Mouse (Mus musculus) limb, embryonic 10.5 days (tissue): ENCODE results near the gene Rpain. TPM values are rescaled to one million over a fixed set of nuclear protein-coding genes. Genes with fewer than 3 reads are reported as not detected.

Experiments used
- DNase-seq: peaks from one replicate; pipeline ENCODE4 v3.0.0-alpha.2; 2017; ENCODE audit warnings: low spot score
- H3K27ac ChIP-seq: fragments of 300-500 bp; sonication (generic); 2 replicates; pipeline ENCODE4 v1.5.1; 2016; ENCODE audit warnings: mild to moderate bottlenecking
- H3K27me3 ChIP-seq: fragments of 300-500 bp; sonication (generic); 2 replicates; pipeline ENCODE4 v1.6.1; 2016; ENCODE audit warnings: low read depth, mild to moderate bottlenecking; ENCODE audit not compliant: poor library complexity, severe bottlenecking
- H3K36me3 ChIP-seq: fragments of 300-500 bp; sonication (generic); 2 replicates; pipeline ENCODE4 v1.6.1; 2016; ENCODE audit warnings: mild to moderate bottlenecking, moderate library complexity
- H3K4me1 ChIP-seq: fragments of 300-500 bp; sonication (generic); 2 replicates; pipeline ENCODE4 v1.6.1; 2016
- H3K4me3 ChIP-seq: fragments of 300-500 bp; sonication (generic); 2 replicates; pipeline ENCODE4 v1.5.1; 2016; ENCODE audit warnings: mild to moderate bottlenecking, moderate library complexity
- H3K9me3 ChIP-seq: fragments of 300-500 bp; sonication (generic); replicated peaks from 2 replicates; pipeline ENCODE4 v1.6.1; 2016; ENCODE audit warnings: mild to moderate bottlenecking
- WGBS: fragments of 180-500 bp; shearing (Covaris S2); methylation state at CpG from one replicate; pipeline ENCODE4 v1.1.7; 2016; 5-methylcytosine and 5-hydroxymethylcytosine counted together
- polyA plus RNA-seq: library from polyadenylated mRNA; unstranded; fragments of >200 nt; fragmentation: Nextera tagmentation; extraction: Ambion mirVana; gene quantifications from 2 replicates; pipeline ENCODE4 v1.2.1, GENCODE M21; 2016

The Rpain gene
- polyA plus RNA-seq, 1 experiment from 2014 or later: 73.2 TPM

DNA sequence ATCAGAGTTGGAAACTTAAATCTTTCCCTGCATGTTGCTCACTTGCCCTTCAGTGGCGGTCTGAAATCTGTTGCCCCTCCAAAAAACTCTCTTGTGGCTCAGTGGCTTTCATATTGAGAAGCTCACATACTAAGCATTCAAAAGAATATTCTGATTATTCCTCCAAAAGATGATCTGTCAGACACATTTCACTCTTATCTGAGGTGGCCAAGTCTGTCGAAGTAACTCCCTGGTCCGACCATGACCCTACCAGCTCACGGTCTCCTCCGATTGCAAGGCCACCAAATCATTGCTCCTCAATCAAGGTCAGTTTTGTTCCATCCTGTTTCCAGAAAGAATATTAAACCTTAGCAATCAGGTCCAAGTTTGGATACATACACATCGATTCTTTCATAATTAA, 37.0 kb downstream of the Rpain start:
- Histone ChIP-seq H3K27me3 (no peaks in the 10 kb centered on the region), H3K9me3 (no peaks in the 10 kb centered on the region), H3K4me3 (no peak overlapping the region), H3K4me1 (peaks cover 13% of the 10 kb centered on the region), H3K36me3 (peaks cover 49% of the 10 kb centered on the region), H3K27ac (no peak overlapping the region)
- WGBS: 94% methylated on average over 6 of the region's 6 CpGs
- no peak for DNase-seq

- WGBS: 94% methylated on average over 7 of the region's 7 CpGs
- no peak overlapping the region for H3K4me3 ChIP-seq
- DNase-seq: no peak
- H3K27me3 ChIP-seq: no peaks in the 10 kb centered on the region
- H3K36me3 ChIP-seq: peaks cover 57% of the 10 kb centered on the region
- no peak overlapping the region for H3K27ac ChIP-seq
- H3K9me3 ChIP-seq: no peaks in the 10 kb centered on the region
- H3K4me1 ChIP-seq: peaks cover 8% of the 10 kb centered on the region
Observed at GRCm38 (mm10) chr11:71007831-71008230, 37.8 kb downstream of the Rpain start.

DNA sequence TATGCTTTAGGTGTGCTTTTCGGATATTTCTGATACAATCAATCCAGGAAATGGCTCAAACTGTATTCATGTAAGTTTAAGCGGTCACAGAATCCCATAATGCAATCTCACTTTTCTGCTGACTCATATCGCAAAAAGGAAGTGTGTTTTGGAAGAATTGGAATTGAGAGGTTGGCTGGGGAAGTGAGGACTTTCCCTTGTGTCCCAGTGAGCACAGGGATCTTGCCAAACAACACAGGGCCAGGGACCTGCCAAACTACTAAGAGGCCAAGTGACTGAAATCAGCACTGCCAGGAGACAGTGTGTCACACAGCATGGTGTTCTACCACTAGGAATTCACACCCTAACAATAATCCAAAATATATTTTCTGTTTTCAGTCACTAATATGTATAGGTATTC, 38.3 kb downstream of the Rpain start:
- no peak overlapping the region for H3K4me3 ChIP-seq
- DNase-seq: no peak
- H3K27me3 ChIP-seq: no peaks in the 10 kb centered on the region
- H3K27ac ChIP-seq: no peak overlapping the region
- H3K4me1 ChIP-seq: peaks cover 4% of the 10 kb centered on the region
- no peaks in the 10 kb centered on the region for H3K9me3 ChIP-seq
- H3K36me3 ChIP-seq: peaks cover 60% of the 10 kb centered on the region
- WGBS: 96% methylated on average over 3 of the region's 3 CpGs

DNA sequence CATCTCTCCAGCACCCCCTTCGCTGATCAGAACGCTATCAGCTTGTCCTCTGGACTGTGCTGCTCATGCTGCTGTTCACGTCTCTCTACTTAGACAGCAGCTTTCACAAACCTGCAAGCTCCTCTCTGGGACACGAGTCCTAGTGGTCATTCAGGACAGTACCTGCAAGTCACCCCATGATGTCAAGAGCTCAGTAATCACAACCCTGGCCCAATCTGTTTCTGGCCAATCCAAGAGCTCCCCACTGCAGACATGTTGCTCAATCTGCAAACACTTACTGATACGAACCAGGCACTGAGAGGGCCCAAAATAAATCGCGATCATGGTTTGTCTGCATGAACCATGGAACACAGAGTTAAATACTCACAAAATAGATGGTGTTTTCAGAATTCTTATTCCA, 42.7 kb downstream of the Rpain start:
- H3K4me1 ChIP-seq: peaks cover 2% of the 10 kb centered on the region
- no peak overlapping the region for H3K27ac ChIP-seq
- peaks cover 71% of the 10 kb centered on the region for H3K36me3 ChIP-seq
- 93% methylated on average over 7 of the region's 7 CpGs for WGBS
- no peaks in the 10 kb centered on the region for H3K9me3 ChIP-seq
- no peak overlapping the region for H3K4me3 ChIP-seq
- no peaks in the 10 kb centered on the region for H3K27me3 ChIP-seq
- no peak for DNase-seq

DNA sequence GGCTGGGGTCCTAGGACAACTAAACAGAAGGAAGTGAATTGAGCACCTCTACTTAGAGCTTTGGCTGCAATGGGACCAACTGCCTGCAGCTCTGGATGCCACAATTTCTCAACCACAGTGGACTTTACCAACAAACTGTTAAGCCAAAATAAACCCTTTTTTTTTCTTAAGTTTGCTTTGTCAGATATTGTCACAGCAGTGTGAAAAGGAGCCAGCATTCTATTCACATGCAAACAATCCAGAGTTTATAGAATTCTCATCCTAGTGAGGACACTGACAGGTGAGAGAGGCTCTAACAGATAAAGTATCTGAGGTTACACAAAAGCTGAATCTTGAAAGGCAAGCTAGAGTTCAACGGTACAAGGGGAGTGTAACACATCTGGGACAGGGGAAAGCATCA, 47.0 kb downstream of the Rpain start:
- Histone ChIP-seq H3K4me1 (peaks cover 23% of the 10 kb centered on the region), H3K27ac (no peak overlapping the region), H3K27me3 (no peaks in the 10 kb centered on the region), H3K9me3 (no peaks in the 10 kb centered on the region), H3K4me3 (no peak overlapping the region), H3K36me3 (peaks cover 47% of the 10 kb centered on the region)
- no peak for DNase-seq
- WGBS: 84% methylated on average over 1 of the region's 1 CpGs

DNA sequence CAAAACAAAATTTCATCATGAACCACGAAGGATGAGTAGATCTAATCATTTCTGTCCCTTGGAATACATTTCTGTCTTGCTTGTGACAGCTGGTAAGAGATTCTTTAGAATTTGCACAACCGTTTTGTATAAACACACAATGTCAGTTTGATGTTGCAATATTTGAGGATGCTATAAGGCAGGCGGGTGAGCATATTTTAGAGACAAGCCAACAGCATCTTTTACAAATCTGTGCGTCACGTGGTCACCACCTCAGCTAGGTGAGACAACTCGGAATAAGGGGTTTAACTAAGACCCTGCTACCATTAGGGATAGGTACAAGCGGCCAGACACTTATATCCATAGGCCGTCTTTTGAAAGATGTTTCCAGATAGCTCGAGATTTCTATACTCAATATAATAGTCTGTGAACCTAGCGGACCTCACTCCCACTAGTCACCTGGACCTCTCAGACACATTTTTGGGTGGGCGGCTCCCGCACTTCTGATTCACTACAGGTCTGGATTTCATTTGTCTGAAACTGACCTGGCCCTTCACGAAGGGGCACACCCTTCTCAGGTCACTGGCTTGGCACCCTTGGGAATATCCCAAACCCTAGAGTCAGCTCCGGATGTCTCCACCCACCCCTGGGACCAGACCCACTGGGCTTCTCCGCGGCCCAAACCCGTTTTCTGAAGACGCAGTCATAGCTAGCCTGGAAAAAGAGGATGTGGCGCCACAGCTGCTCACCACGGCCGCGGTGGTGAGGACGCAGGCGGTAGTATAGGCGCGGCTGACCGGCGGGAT, 48.6 kb downstream of the Rpain start:
- no peak for DNase-seq
- peaks cover 23% of the 10 kb centered on the region for H3K4me1 ChIP-seq
- H3K36me3 ChIP-seq: peaks cover 49% of the 10 kb centered on the region
- no peaks in the 10 kb centered on the region for H3K27me3 ChIP-seq
- WGBS: 5% methylated on average over 28 of the region's 28 CpGs
- no peaks in the 10 kb centered on the region for H3K9me3 ChIP-seq
- peak overlapping the region; percentile 79 for H3K4me3 ChIP-seq
- H3K27ac ChIP-seq: peak overlapping the region; percentile 96

DNA sequence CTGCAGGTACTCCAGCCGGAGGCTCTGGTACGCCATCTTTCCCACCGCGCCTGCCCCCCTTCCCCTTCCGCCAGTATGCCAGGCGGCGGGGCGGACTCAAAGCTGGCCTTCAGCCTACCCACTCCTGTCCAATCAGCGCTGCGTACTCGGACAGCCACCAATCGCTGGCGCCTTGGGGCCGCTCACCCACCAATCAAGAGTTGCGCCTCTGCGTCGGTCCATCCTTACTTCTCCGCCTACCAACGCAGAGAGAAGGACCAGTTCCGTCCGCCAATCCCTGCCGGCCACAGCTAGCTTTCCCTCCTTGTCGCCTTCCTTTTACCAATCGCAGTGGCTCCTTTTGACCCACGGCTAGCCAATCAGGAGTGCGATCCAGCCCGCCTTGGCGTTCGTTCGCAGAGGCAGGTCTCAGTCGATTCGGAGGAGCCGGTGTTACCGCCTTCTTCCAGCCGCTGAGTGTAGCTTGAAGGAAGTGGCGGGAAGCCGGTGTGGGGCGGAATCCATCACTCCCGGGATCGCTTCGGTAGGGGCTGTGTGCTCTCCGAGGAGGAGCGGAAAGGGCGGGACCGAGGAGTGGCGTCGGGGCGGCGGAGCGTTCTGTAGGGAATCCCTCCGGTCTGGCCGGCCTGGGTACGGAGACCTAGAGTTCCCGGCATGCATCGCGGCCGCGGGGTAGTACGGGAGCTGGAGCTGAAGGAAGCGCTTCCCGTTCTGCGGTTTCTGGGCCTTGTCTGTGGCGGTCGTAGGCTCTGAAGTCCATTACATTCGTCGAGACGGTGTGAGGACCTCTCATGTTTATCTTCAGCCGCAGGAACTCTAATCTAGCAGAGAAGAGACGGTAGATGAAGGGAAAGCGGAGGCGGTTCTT, 49.4 kb downstream of the Rpain start, which contains the start of the genes Mis12 and Derl2:
Gene Mis12 (plus strand): TSS at position 411 of the 868 bp plus-strand sequence.
Gene Derl2 (minus strand): TSS at position 641 of the 868 bp plus-strand sequence.
- H3K27me3 ChIP-seq: no peaks in the 10 kb centered on the region
- H3K36me3 ChIP-seq: peaks cover 47% of the 10 kb centered on the region
- peaks cover 23% of the 10 kb centered on the region for H3K4me1 ChIP-seq
- no peaks in the 10 kb centered on the region for H3K9me3 ChIP-seq
- under 1% methylated on average over 71 of the region's 71 CpGs for WGBS
- peak; percentile 96 for DNase-seq
- H3K27ac ChIP-seq: peak within 1 kb of the TSS; percentile 96
- peak within 1 kb of the TSS; percentile 79 for H3K4me3 ChIP-seq

Other genes starting within 250 kb of the Rpain start
- gene Zfp3, start 206.0 kb upstream of the Rpain start, polyA plus RNA-seq: 3.0 and 5.1 TPM in 2 replicates
- 0.18 TPM in 1 of 2 replicates, not detected in the other for gene Scimp, start 157.6 kb upstream of the Rpain start, polyA plus RNA-seq
- gene Rabep1, start 125.4 kb upstream of the Rpain start, polyA plus RNA-seq: 28.1 and 33.1 TPM in 2 replicates
- 145 and 158 TPM in 2 replicates for gene Nup88, start 240 bp upstream of the Rpain start, polyA plus RNA-seq
- gene C1qbp, start 12.8 kb downstream of the Rpain start, polyA plus RNA-seq: 325 and 420 TPM in 2 replicates
- 34.1 and 36.6 TPM in 2 replicates for gene Dhx33, start 34.2 kb downstream of the Rpain start, polyA plus RNA-seq
- 56.2 and 65.1 TPM in 2 replicates for gene Mis12, start 49.4 kb downstream of the Rpain start, polyA plus RNA-seq
- gene Derl2, start 49.6 kb downstream of the Rpain start, polyA plus RNA-seq: 34.4 and 34.7 TPM in 2 replicates
- gene 6330403K07Rik, start 63.3 kb downstream of the Rpain start, polyA plus RNA-seq: 93.7 and 190 TPM in 2 replicates
- not detected in 2 replicates for gene Nlrp1a, start 174.5 kb downstream of the Rpain start, polyA plus RNA-seq